Comparison of ENCODE assay signal across 28 mouse cellular contexts in the genomic region with DNA sequence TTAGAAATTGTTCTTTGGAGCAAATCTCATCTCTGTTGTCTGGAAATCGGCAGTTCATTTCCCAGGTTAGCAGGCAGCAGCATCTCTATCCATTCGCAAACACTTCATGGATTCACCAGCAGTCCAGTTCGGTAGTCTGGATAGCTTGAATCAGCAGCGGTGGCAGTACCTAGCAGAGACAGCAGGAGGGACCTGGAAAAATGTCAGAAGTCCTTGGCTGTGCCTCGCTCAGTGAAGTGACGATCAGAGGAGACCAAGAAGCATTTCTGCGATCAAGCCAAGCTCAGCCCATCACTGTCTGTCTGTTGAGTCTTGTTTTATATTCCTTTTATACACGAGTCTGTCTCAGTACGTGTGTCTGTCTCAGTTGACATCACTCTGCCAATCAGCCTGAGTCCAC.
"Had no signal": no experiment of that assay in that cellular context is flagged by ENCODE, and none has a peak within 500 bp of the region (broad histone marks: within the 10 kb centered on the region; RNA-seq: fewer than 3 reads in every experiment).

No protein-coding gene starts in this region.

- H3K4me3 ChIP-seq: limb, embryonic 10.5 days; limb, embryonic 12.5 days; limb, embryonic 13.5 days; limb, embryonic 15.5 days; liver, embryonic 12.5 days; liver, embryonic 13.5 days; liver, embryonic 15.5 days; lung, embryonic 15.5 days; megakaryocyte, embryonic 14.5 days; midbrain, embryonic 10.5 days; midbrain, embryonic 12.5 days; midbrain, embryonic 13.5 days; midbrain, embryonic 15.5 days; myocyte; neural tube, embryonic 12.5 days; neural tube, embryonic 13.5 days had no signal

- DNase-seq: left cerebral cortex, postnatal 4 days; liver; liver, embryonic 13.5 days; liver, postnatal 0 days; lung, adult 18-20 months; lung, adult 2 months; lung, embryonic 14.5 days; lung, postnatal 10 days; lung, postnatal 14 days; lung, postnatal 36 days; midbrain, embryonic 14.5 days had no signal

- H3K27ac ChIP-seq: limb, embryonic 10.5 days; limb, embryonic 12.5 days; limb, embryonic 13.5 days; limb, embryonic 15.5 days; liver, embryonic 12.5 days; liver, embryonic 13.5 days; liver, embryonic 14.5 days; liver, embryonic 15.5 days; lung, embryonic 15.5 days; macrophage; midbrain, embryonic 10.5 days; midbrain, embryonic 12.5 days; midbrain, embryonic 13.5 days; midbrain, embryonic 15.5 days; neural tube, embryonic 12.5 days; neural tube, embryonic 13.5 days had no signal
